Mouse (Mus musculus): Measurements from ENCODE around the gene Agap1. TPM values are rescaled to one million over a fixed set of nuclear protein-coding genes. Genes with fewer than 3 reads are reported as not detected.
A peak's percentile ranks its signal among the peaks of the same experiment; 100 is the strongest.

The Agap1 gene
- polyA plus RNA-seq, 1 experiment from 2014 or later, result 17.6 TPM

GRCm38 (mm10) chr1:89929181-89929580 lies 474.6 kb downstream of the Agap1 start:
- Histone ChIP-seq H3K27ac (ENCODE audit: low read length) (no peak overlapping the region), H3K36me3 (ENCODE audit: control insufficient read depth, insufficient read depth, low read length) (no peaks in the 10 kb centered on the region), H3K9ac (replicated peaks; ENCODE audit: low read depth, low read length) (no peak overlapping the region), H3K4me1 (ENCODE audit: control insufficient read depth, insufficient read depth, low read length) (peaks cover 15% of the 10 kb centered on the region; the same call in 1 of the 2 replicates), H3K4me3 (ENCODE audit: low read depth, low read length) (no peak overlapping the region), H3K9me3 (ENCODE audit: control insufficient read depth, low read depth, low read length) (no peaks in the 10 kb centered on the region), H3K27me3 (ENCODE audit: control insufficient read depth, insufficient read depth, low read length) (peaks cover 88% of the 10 kb centered on the region), H3K4me2 (replicated peaks; ENCODE audit: low read depth, low read length) (no peak overlapping the region)
- 3% methylated on average over 6 of the region's 6 CpGs for WGBS
- ATAC-seq (ENCODE audit: insufficient number of reproducible peaks, insufficient read depth, low FRiP score, low read depth), result no peak

- Histone ChIP-seq H3K4me1 (ENCODE audit: control insufficient read depth, insufficient read depth, low read length) (peaks cover 15% of the 10 kb centered on the region; the same call in 1 of the 2 replicates), H3K4me3 (ENCODE audit: low read depth, low read length) (peak overlapping the region; percentile 38), H3K27ac (ENCODE audit: low read length) (no peak overlapping the region), H3K27me3 (ENCODE audit: control insufficient read depth, insufficient read depth, low read length) (peaks cover 81% of the 10 kb centered on the region), H3K4me2 (replicated peaks; ENCODE audit: low read depth, low read length) (peak overlapping the region; percentile 72), H3K36me3 (ENCODE audit: control insufficient read depth, insufficient read depth, low read length) (no peaks in the 10 kb centered on the region), H3K9ac (replicated peaks; ENCODE audit: low read depth, low read length) (no peak overlapping the region), H3K9me3 (ENCODE audit: control insufficient read depth, low read depth, low read length) (no peaks in the 10 kb centered on the region)
- ATAC-seq (ENCODE audit: insufficient number of reproducible peaks, insufficient read depth, low FRiP score, low read depth), result no peak
- under 1% methylated on average over 51 of the region's 55 CpGs for WGBS
Observed at GRCm38 (mm10) chr1:89929721-89930505, 475.3 kb downstream of the Agap1 start.

GRCm38 (mm10) chr1:89930551-89930950 lies 475.9 kb downstream of the Agap1 start:
- Histone ChIP-seq H3K9ac (replicated peaks; ENCODE audit: low read depth, low read length) (no peak overlapping the region), H3K27me3 (ENCODE audit: control insufficient read depth, insufficient read depth, low read length) (peaks cover 79% of the 10 kb centered on the region), H3K4me2 (replicated peaks; ENCODE audit: low read depth, low read length) (peak overlapping the region; percentile 72), H3K9me3 (ENCODE audit: control insufficient read depth, low read depth, low read length) (no peaks in the 10 kb centered on the region), H3K36me3 (ENCODE audit: control insufficient read depth, insufficient read depth, low read length) (no peaks in the 10 kb centered on the region), H3K4me3 (ENCODE audit: low read depth, low read length) (peak overlapping the region; percentile 38), H3K27ac (ENCODE audit: low read length) (no peak overlapping the region), H3K4me1 (ENCODE audit: control insufficient read depth, insufficient read depth, low read length) (peaks cover 15% of the 10 kb centered on the region; the same call in 1 of the 2 replicates)
- WGBS, result 0% methylated on average over 45 of the region's 45 CpGs
- no peak for ATAC-seq (ENCODE audit: insufficient number of reproducible peaks, insufficient read depth, low FRiP score, low read depth)

GRCm38 (mm10) chr1:89931120-89931519 lies 476.5 kb downstream of the Agap1 start, which contains the start of gene Gbx2:
TSS of gene Gbx2 (minus strand) at chr1:89931179.
- peak within 1 kb of the TSS; percentile 72 for H3K4me2 ChIP-seq (replicated peaks; ENCODE audit: low read depth, low read length)
- WGBS, result under 1% methylated on average over 33 of the region's 33 CpGs
- H3K9me3 ChIP-seq (ENCODE audit: control insufficient read depth, low read depth, low read length), result no peaks in the 10 kb centered on the region
- H3K36me3 ChIP-seq (ENCODE audit: control insufficient read depth, insufficient read depth, low read length), result no peaks in the 10 kb centered on the region
- H3K27me3 ChIP-seq (ENCODE audit: control insufficient read depth, insufficient read depth, low read length), result peaks cover 74% of the 10 kb centered on the region
- peak; percentile 78 for ATAC-seq (ENCODE audit: insufficient number of reproducible peaks, insufficient read depth, low FRiP score, low read depth)
- H3K27ac ChIP-seq (ENCODE audit: low read length), result no peak within 1 kb of the TSS
- peaks cover 15% of the 10 kb centered on the region; the same call in 1 of the 2 replicates for H3K4me1 ChIP-seq (ENCODE audit: control insufficient read depth, insufficient read depth, low read length)
- H3K9ac ChIP-seq (replicated peaks; ENCODE audit: low read depth, low read length), result no peak within 1 kb of the TSS
- peak within 1 kb of the TSS; percentile 38 for H3K4me3 ChIP-seq (ENCODE audit: low read depth, low read length)

GRCm38 (mm10) chr1:89932021-89932423 lies 477.4 kb downstream of the Agap1 start:
- Histone ChIP-seq H3K27me3 (ENCODE audit: control insufficient read depth, insufficient read depth, low read length) (peaks cover 72% of the 10 kb centered on the region), H3K27ac (ENCODE audit: low read length) (no peak overlapping the region), H3K9ac (replicated peaks; ENCODE audit: low read depth, low read length) (no peak overlapping the region), H3K4me3 (ENCODE audit: low read depth, low read length) (no peak overlapping the region), H3K36me3 (ENCODE audit: control insufficient read depth, insufficient read depth, low read length) (no peaks in the 10 kb centered on the region), H3K4me1 (ENCODE audit: control insufficient read depth, insufficient read depth, low read length) (peaks cover 15% of the 10 kb centered on the region; the same call in 1 of the 2 replicates), H3K9me3 (ENCODE audit: control insufficient read depth, low read depth, low read length) (no peaks in the 10 kb centered on the region), H3K4me2 (replicated peaks; ENCODE audit: low read depth, low read length) (no peak overlapping the region)
- WGBS, result 3% methylated on average over 19 of the region's 19 CpGs
- ATAC-seq (ENCODE audit: insufficient number of reproducible peaks, insufficient read depth, low FRiP score, low read depth), result no peak

- Histone ChIP-seq H3K9ac (replicated peaks; ENCODE audit: low read depth, low read length) (no peak overlapping the region), H3K36me3 (ENCODE audit: control insufficient read depth, insufficient read depth, low read length) (no peaks in the 10 kb centered on the region), H3K4me3 (ENCODE audit: low read depth, low read length) (no peak overlapping the region), H3K4me2 (replicated peaks; ENCODE audit: low read depth, low read length) (no peak overlapping the region), H3K9me3 (ENCODE audit: control insufficient read depth, low read depth, low read length) (no peaks in the 10 kb centered on the region), H3K27ac (ENCODE audit: low read length) (no peak overlapping the region), H3K4me1 (ENCODE audit: control insufficient read depth, insufficient read depth, low read length) (peaks cover 10% of the 10 kb centered on the region; the same call in 1 of the 2 replicates), H3K27me3 (ENCODE audit: control insufficient read depth, insufficient read depth, low read length) (peaks cover 71% of the 10 kb centered on the region)
- 4% methylated on average over 16 of the region's 16 CpGs for WGBS
- ATAC-seq (ENCODE audit: insufficient number of reproducible peaks, insufficient read depth, low FRiP score, low read depth), result no peak
Observed at GRCm38 (mm10) chr1:89932616-89933015, 478.0 kb downstream of the Agap1 start.

GRCm38 (mm10) chr1:89933028-89933427 lies 478.4 kb downstream of the Agap1 start:
- Histone ChIP-seq H3K4me2 (replicated peaks; ENCODE audit: low read depth, low read length) (no peak overlapping the region), H3K9me3 (ENCODE audit: control insufficient read depth, low read depth, low read length) (no peaks in the 10 kb centered on the region), H3K4me1 (ENCODE audit: control insufficient read depth, insufficient read depth, low read length) (peaks cover 10% of the 10 kb centered on the region; the same call in 1 of the 2 replicates), H3K9ac (replicated peaks; ENCODE audit: low read depth, low read length) (no peak overlapping the region), H3K36me3 (ENCODE audit: control insufficient read depth, insufficient read depth, low read length) (no peaks in the 10 kb centered on the region), H3K4me3 (ENCODE audit: low read depth, low read length) (no peak overlapping the region), H3K27me3 (ENCODE audit: control insufficient read depth, insufficient read depth, low read length) (peaks cover 70% of the 10 kb centered on the region), H3K27ac (ENCODE audit: low read length) (no peak overlapping the region)
- WGBS, result 10% methylated on average over 6 of the region's 6 CpGs
- ATAC-seq (ENCODE audit: insufficient number of reproducible peaks, insufficient read depth, low FRiP score, low read depth), result no peak

- no peak for ATAC-seq (ENCODE audit: insufficient number of reproducible peaks, insufficient read depth, low FRiP score, low read depth)
- peaks cover 10% of the 10 kb centered on the region; the same call in 1 of the 2 replicates for H3K4me1 ChIP-seq (ENCODE audit: control insufficient read depth, insufficient read depth, low read length)
- H3K4me3 ChIP-seq (ENCODE audit: low read depth, low read length), result no peak overlapping the region
- no peak overlapping the region for H3K4me2 ChIP-seq (replicated peaks; ENCODE audit: low read depth, low read length)
- no peaks in the 10 kb centered on the region for H3K36me3 ChIP-seq (ENCODE audit: control insufficient read depth, insufficient read depth, low read length)
- WGBS, result 3% methylated on average over 21 of the region's 21 CpGs
- no peaks in the 10 kb centered on the region for H3K9me3 ChIP-seq (ENCODE audit: control insufficient read depth, low read depth, low read length)
- H3K27ac ChIP-seq (ENCODE audit: low read length), result no peak overlapping the region
- peaks cover 69% of the 10 kb centered on the region for H3K27me3 ChIP-seq (ENCODE audit: control insufficient read depth, insufficient read depth, low read length)
- no peak overlapping the region for H3K9ac ChIP-seq (replicated peaks; ENCODE audit: low read depth, low read length)
Observed at GRCm38 (mm10) chr1:89933786-89934185, 479.2 kb downstream of the Agap1 start.

Measured in stomach, embryonic 14.5 days (tissue).